Mouse (Mus musculus): ENCODE data around the gene Duoxa2.
A peak's percentile ranks its signal among the peaks of the same experiment; 100 is the strongest.

Duoxa2 gene

GRCm38 (mm10) chr2:122298596-122299490 is at the start of gene Duoxa2:
Gene Duoxa2, plus strand, starts transcription at chr2:122298900.
- peak; percentile 42 for DNase-seq (ENCODE audit: low spot score)

- no peak for DNase-seq (ENCODE audit: low spot score)
Observed at GRCm38 (mm10) chr2:122255997-122256396, 42.7 kb upstream of the Duoxa2 start.

- DNase-seq (ENCODE audit: low spot score) = no peak
Observed at GRCm38 (mm10) chr2:122260729-122261128, 38.0 kb upstream of the Duoxa2 start.

- DNase-seq (ENCODE audit: low spot score) = peak; percentile 75
Observed at GRCm38 (mm10) chr2:122264690-122265089, 34.0 kb upstream of the Duoxa2 start.

- DNase-seq (ENCODE audit: low spot score) = no peak
Observed at GRCm38 (mm10) chr2:122266407-122267193, 32.1 kb upstream of the Duoxa2 start.

- DNase-seq (ENCODE audit: low spot score) = no peak
Observed at GRCm38 (mm10) chr2:122278769-122279168, 19.9 kb upstream of the Duoxa2 start.

- no peak for DNase-seq (ENCODE audit: low spot score)
Observed at GRCm38 (mm10) chr2:122284091-122284490, 14.6 kb upstream of the Duoxa2 start.

- no peak for DNase-seq (ENCODE audit: low spot score)
Observed at GRCm38 (mm10) chr2:122286137-122286536, 12.6 kb upstream of the Duoxa2 start.

- peak; percentile 40 for DNase-seq (ENCODE audit: low spot score)
Observed at GRCm38 (mm10) chr2:122294916-122295315, 3.8 kb upstream of the Duoxa2 start.

GRCm38 (mm10) chr2:122297271-122298095 is 1.2 kb upstream of the Duoxa2 start:
- peak; percentile 45 for DNase-seq (ENCODE audit: low spot score)

- DNase-seq (ENCODE audit: low spot score) = peak; percentile 42
Observed at GRCm38 (mm10) chr2:122298096-122298499, 602 bp upstream of the Duoxa2 start, which contains the start of gene Duox2. Gene Duox2, minus strand, starts transcription at chr2:122298449.

GRCm38 (mm10) chr2:122299911-122300655 is 1.4 kb downstream of the Duoxa2 start:
- peak; percentile 17 for DNase-seq (ENCODE audit: low spot score)

- DNase-seq (ENCODE audit: low spot score) = no peak
Observed at GRCm38 (mm10) chr2:122300656-122301020, 1.9 kb downstream of the Duoxa2 start.

GRCm38 (mm10) chr2:122301081-122301920 is 2.6 kb downstream of the Duoxa2 start:
- DNase-seq (ENCODE audit: low spot score) = peak; percentile 48

GRCm38 (mm10) chr2:122301921-122302573 is 3.3 kb downstream of the Duoxa2 start:
- no peak for DNase-seq (ENCODE audit: low spot score)

GRCm38 (mm10) chr2:122302574-122303241 is 4.0 kb downstream of the Duoxa2 start:
- peak; percentile 89 for DNase-seq (ENCODE audit: low spot score)

GRCm38 (mm10) chr2:122304544-122304943 is 5.8 kb downstream of the Duoxa2 start:
- no peak for DNase-seq (ENCODE audit: low spot score)

GRCm38 (mm10) chr2:122305097-122305892 is 6.6 kb downstream of the Duoxa2 start:
- no peak for DNase-seq (ENCODE audit: low spot score)
